Mouse (Mus musculus): ENCODE data around the gene Epha6. TPM values are rescaled to one million over a fixed set of nuclear protein-coding genes. Genes with fewer than 3 reads are reported as not detected.

Epha6 gene
- polyA plus RNA-seq, 2 experiments, result not detected

- H3K4me3 ChIP-seq (ENCODE audit: insufficient read depth in 1 of 2, low read depth in 2 of 2, low read length in 2 of 2), result no peak overlapping the region
- no peak overlapping the region for H3K9ac ChIP-seq (replicated peaks)
- DNase-seq (ENCODE audit: low read depth in 3 of 3, low spot score in 3 of 3), result no peak
- TF ChIP-seq EP300 (IDR thresholded peaks at IDR 0.05; ENCODE audit: low read depth), result no peak
- no peak for TF ChIP-seq CTCF (IDR thresholded peaks at IDR 0.05; ENCODE audit: low read depth)
- no peak overlapping the region for H3K27ac ChIP-seq
- H3K36me3 ChIP-seq (replicated peaks; ENCODE audit: control insufficient read depth, insufficient read depth, low read depth), result no peaks in the 10 kb centered on the region
- 59% methylated on average over 5 of the region's 5 CpGs for WGBS (ENCODE audit: insufficient replicate concordance)
- H3K9me3 ChIP-seq (ENCODE audit: control insufficient read depth, low read length), result no peaks in the 10 kb centered on the region
- H3K4me2 ChIP-seq (ENCODE audit: low read depth), result no peak overlapping the region
- no peaks in the 10 kb centered on the region for H3K27me3 ChIP-seq (ENCODE audit: control insufficient read depth, insufficient read depth, low read length)
- H3K4me1 ChIP-seq (replicated peaks; ENCODE audit: control insufficient read depth in 2 of 2, insufficient read depth in 2 of 2, low read length in 1 of 2), result no peaks in the 10 kb centered on the region
- ATAC-seq (ENCODE audit: insufficient read depth), result no peak
Measured at GRCm38 (mm10) chr16:59689120-59689519, 916.2 kb downstream of the Epha6 start.

DNA sequence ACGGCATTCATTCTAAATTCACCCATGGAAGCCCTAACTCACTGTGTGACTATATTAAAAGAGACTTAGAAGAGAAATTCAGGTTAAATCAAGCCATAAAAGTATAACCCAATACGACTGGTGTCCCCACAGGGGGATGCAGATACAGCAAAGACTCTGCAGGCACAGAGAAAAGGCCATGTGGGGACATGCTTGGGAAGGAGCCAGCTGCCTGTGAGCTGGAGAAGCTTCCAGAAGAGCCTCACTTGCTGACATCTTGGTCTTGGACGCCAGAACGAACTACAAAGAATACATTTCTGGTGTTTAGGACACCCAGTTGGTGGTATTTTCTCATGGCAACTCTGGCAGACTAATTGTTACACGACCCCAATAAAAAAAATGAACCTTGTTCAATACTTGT lies 920.2 kb downstream of the Epha6 start:
- H3K4me1 ChIP-seq (replicated peaks; ENCODE audit: control insufficient read depth in 2 of 2, insufficient read depth in 2 of 2, low read length in 1 of 2), result no peaks in the 10 kb centered on the region
- no peaks in the 10 kb centered on the region for H3K36me3 ChIP-seq (replicated peaks; ENCODE audit: control insufficient read depth, insufficient read depth, low read depth)
- H3K4me3 ChIP-seq (ENCODE audit: insufficient read depth in 1 of 2, low read depth in 2 of 2, low read length in 2 of 2), result no peak overlapping the region
- no peak overlapping the region for H3K27ac ChIP-seq
- WGBS (ENCODE audit: insufficient replicate concordance), result 34% methylated on average over 5 of the region's 5 CpGs
- no peak overlapping the region for H3K4me2 ChIP-seq (ENCODE audit: low read depth)
- H3K9ac ChIP-seq (replicated peaks), result no peak overlapping the region
- ATAC-seq (ENCODE audit: insufficient read depth), result no peak
- no peaks in the 10 kb centered on the region for H3K27me3 ChIP-seq (ENCODE audit: control insufficient read depth, insufficient read depth, low read length)
- DNase-seq (ENCODE audit: low read depth in 3 of 3, low spot score in 3 of 3), result no peak
- TF ChIP-seq EP300 (IDR thresholded peaks at IDR 0.05; ENCODE audit: low read depth) (no peak), CTCF (IDR thresholded peaks at IDR 0.05; ENCODE audit: low read depth) (no peak)
- no peaks in the 10 kb centered on the region for H3K9me3 ChIP-seq (ENCODE audit: control insufficient read depth, low read length)

GRCm38 (mm10) chr16:59683434-59683833 lies 921.9 kb downstream of the Epha6 start:
- 10% methylated on average over 8 of the region's 8 CpGs for WGBS (ENCODE audit: insufficient replicate concordance)
- H3K9me3 ChIP-seq (ENCODE audit: control insufficient read depth, low read length), result no peaks in the 10 kb centered on the region
- H3K4me2 ChIP-seq (ENCODE audit: low read depth), result no peak overlapping the region
- TF ChIP-seq CTCF (IDR thresholded peaks at IDR 0.05; ENCODE audit: low read depth) (peak; percentile 82), EP300 (IDR thresholded peaks at IDR 0.05; ENCODE audit: low read depth) (no peak)
- H3K4me3 ChIP-seq (ENCODE audit: insufficient read depth in 1 of 2, low read depth in 2 of 2, low read length in 2 of 2), result no peak overlapping the region
- H3K4me1 ChIP-seq (replicated peaks; ENCODE audit: control insufficient read depth in 2 of 2, insufficient read depth in 2 of 2, low read length in 1 of 2), result no peaks in the 10 kb centered on the region
- no peak for ATAC-seq (ENCODE audit: insufficient read depth)
- H3K9ac ChIP-seq (replicated peaks), result no peak overlapping the region
- no peaks in the 10 kb centered on the region for H3K27me3 ChIP-seq (ENCODE audit: control insufficient read depth, insufficient read depth, low read length)
- DNase-seq (ENCODE audit: low read depth in 3 of 3, low spot score in 3 of 3), result peak; percentile 7 to 19 (median 7)
- no peak overlapping the region for H3K27ac ChIP-seq
- no peaks in the 10 kb centered on the region for H3K36me3 ChIP-seq (replicated peaks; ENCODE audit: control insufficient read depth, insufficient read depth, low read depth)

GRCm38 (mm10) chr16:59682216-59682891 lies 923.0 kb downstream of the Epha6 start:
- no peak for ATAC-seq (ENCODE audit: insufficient read depth)
- WGBS (ENCODE audit: insufficient replicate concordance), result 61% methylated on average over 8 of the region's 8 CpGs

GRCm38 (mm10) chr16:59666938-59667337 lies 938.4 kb downstream of the Epha6 start:
- Histone ChIP-seq H3K27ac (no peak overlapping the region), H3K4me3 (ENCODE audit: insufficient read depth in 1 of 2, low read depth in 2 of 2, low read length in 2 of 2) (no peak overlapping the region), H3K4me2 (ENCODE audit: low read depth) (no peak overlapping the region), H3K27me3 (ENCODE audit: control insufficient read depth, insufficient read depth, low read length) (no peaks in the 10 kb centered on the region), H3K36me3 (replicated peaks; ENCODE audit: control insufficient read depth, insufficient read depth, low read depth) (no peaks in the 10 kb centered on the region), H3K4me1 (replicated peaks; ENCODE audit: control insufficient read depth in 2 of 2, insufficient read depth in 2 of 2, low read length in 1 of 2) (no peaks in the 10 kb centered on the region), H3K9ac (replicated peaks) (no peak overlapping the region), H3K9me3 (ENCODE audit: control insufficient read depth, low read length) (no peaks in the 10 kb centered on the region)
- TF ChIP-seq EP300 (IDR thresholded peaks at IDR 0.05; ENCODE audit: low read depth) (no peak), CTCF (IDR thresholded peaks at IDR 0.05; ENCODE audit: low read depth) (no peak)
- DNase-seq (ENCODE audit: low read depth in 3 of 3, low spot score in 3 of 3), result no peak
- no peak for ATAC-seq (ENCODE audit: insufficient read depth)
- WGBS (ENCODE audit: insufficient replicate concordance), result 64% methylated on average over 2 of the region's 2 CpGs

More at GRCm38 (mm10) chr16:59682216-59682891, 923.0 kb downstream of the Epha6 start:
- Histone ChIP-seq H3K9me3 (ENCODE audit: control insufficient read depth, low read length) (no peaks in the 10 kb centered on the region), H3K36me3 (replicated peaks; ENCODE audit: control insufficient read depth, insufficient read depth, low read depth) (no peaks in the 10 kb centered on the region), H3K27me3 (ENCODE audit: control insufficient read depth, insufficient read depth, low read length) (no peaks in the 10 kb centered on the region), H3K4me3 (ENCODE audit: insufficient read depth in 1 of 2, low read depth in 2 of 2, low read length in 2 of 2) (no peak overlapping the region), H3K4me1 (replicated peaks; ENCODE audit: control insufficient read depth in 2 of 2, insufficient read depth in 2 of 2, low read length in 1 of 2) (no peaks in the 10 kb centered on the region), H3K27ac (no peak overlapping the region), H3K4me2 (ENCODE audit: low read depth) (no peak overlapping the region), H3K9ac (replicated peaks) (no peak overlapping the region)
- TF ChIP-seq EP300 (IDR thresholded peaks at IDR 0.05; ENCODE audit: low read depth) (no peak), CTCF (IDR thresholded peaks at IDR 0.05; ENCODE audit: low read depth) (no peak)
- DNase-seq (ENCODE audit: low read depth in 3 of 3, low spot score in 3 of 3), result no peak

All from liver, embryonic 14.5 days (tissue).